Mouse (Mus musculus) spleen, adult 2 months (tissue): Measurements from ENCODE around the gene Crnkl1. TPM values are rescaled to one million over a fixed set of nuclear protein-coding genes. Genes with fewer than 3 reads are reported as not detected.

ENCODE experiments used
- DNase-seq, 2 experiments: peaks; one replicate each; pipeline versions ENCODE4 v3.0.0 to v3.0.0-alpha.2; 2012 to 2021; ENCODE audit warnings: low spot score in 2 of 2, low read depth in 1 of 2
- H3K27ac ChIP-seq: fragments of 200-500 bp; 2 replicates; pipeline ENCODE4 v1.5.1; 2012; ENCODE audit warnings: low read length, inconsistent platforms; ENCODE audit not compliant: insufficient read depth
- H3K27me3 ChIP-seq: fragments of 200-500 bp; 2 replicates; pipeline ENCODE4 v1.6.1; 2012; ENCODE audit warnings: mild to moderate bottlenecking, moderate library complexity, low read length, inconsistent platforms; ENCODE audit not compliant: control insufficient read depth, insufficient read depth
- H3K36me3 ChIP-seq: fragments of 200-500 bp; 2 replicates; pipeline ENCODE4 v1.6.1; 2012; ENCODE audit warnings: mild to moderate bottlenecking, low read length, inconsistent platforms; ENCODE audit not compliant: control insufficient read depth, insufficient read depth
- H3K4me1 ChIP-seq: fragments of 200-500 bp; 2 replicates; pipeline ENCODE4 v1.6.1; 2011; ENCODE audit warnings: inconsistent platforms; ENCODE audit not compliant: control insufficient read depth, insufficient read depth, insufficient read length
- H3K4me3 ChIP-seq: fragments of 200-500 bp; 2 replicates; pipeline ENCODE4 v1.5.1; 2011; ENCODE audit warnings: mild to moderate bottlenecking, inconsistent platforms; ENCODE audit not compliant: insufficient read depth, insufficient read length; ENCODE audit errors: extremely low read depth
- CTCF ChIP-seq: fragments of 200-500 bp; IDR thresholded peaks from 2 replicates; pipeline ENCODE4 v1.5.1; 2011; ENCODE audit warnings: mild to moderate bottlenecking, inconsistent platforms; ENCODE audit not compliant: insufficient read depth, insufficient read length, insufficient replicate concordance; ENCODE audit errors: extremely low read depth
- POLR2A ChIP-seq: fragments of 200-500 bp; IDR thresholded peaks from 2 replicates; pipeline ENCODE4 v1.6.1; 2011; ENCODE audit warnings: low read depth, low read length, inconsistent platforms
- WGBS: fragments of 180-500 bp; shearing (Covaris S2); methylation state at CpG from one replicate; pipeline ENCODE4 v1.1.7; 2018; 5-methylcytosine and 5-hydroxymethylcytosine counted together
- polyA plus RNA-seq: library from polyadenylated mRNA; depleted of rRNA; stranded (reverse); fragments of >200 nt; gene quantifications from 2 replicates; pipeline ENCODE4 v1.2.3, GENCODE M21; 2012

The Crnkl1 gene
- polyA plus RNA-seq, 1 experiment = 10.1 TPM

DNA sequence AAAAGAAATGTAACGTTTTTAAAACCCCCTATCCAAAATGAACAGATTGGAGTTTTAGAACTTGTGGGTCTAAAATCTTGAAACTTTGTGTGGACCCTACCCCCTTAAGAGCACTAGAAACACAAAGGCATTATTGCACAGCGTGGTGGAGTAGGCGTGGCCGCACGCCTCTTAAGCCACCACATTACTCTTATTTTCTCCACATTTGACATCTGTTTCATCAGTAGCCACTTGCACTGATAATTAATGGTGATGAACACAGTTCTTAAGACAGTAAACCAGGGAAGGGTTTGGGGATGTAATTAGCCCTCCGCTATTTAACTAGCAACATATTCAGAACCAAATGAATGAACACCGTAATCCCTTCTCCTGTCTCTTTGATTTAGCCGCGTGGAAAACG, 21.0 kb upstream of the Crnkl1 start:
- H3K36me3 ChIP-seq = no peaks in the 10 kb centered on the region
- WGBS = 64% methylated on average over 10 of the region's 10 CpGs
- TF ChIP-seq POLR2A (no peak), CTCF (no peak)
- no peak overlapping the region for H3K4me3 ChIP-seq
- H3K4me1 ChIP-seq = no peaks in the 10 kb centered on the region
- DNase-seq = no peak
- no peaks in the 10 kb centered on the region for H3K27me3 ChIP-seq
- H3K27ac ChIP-seq = no peak overlapping the region

DNA sequence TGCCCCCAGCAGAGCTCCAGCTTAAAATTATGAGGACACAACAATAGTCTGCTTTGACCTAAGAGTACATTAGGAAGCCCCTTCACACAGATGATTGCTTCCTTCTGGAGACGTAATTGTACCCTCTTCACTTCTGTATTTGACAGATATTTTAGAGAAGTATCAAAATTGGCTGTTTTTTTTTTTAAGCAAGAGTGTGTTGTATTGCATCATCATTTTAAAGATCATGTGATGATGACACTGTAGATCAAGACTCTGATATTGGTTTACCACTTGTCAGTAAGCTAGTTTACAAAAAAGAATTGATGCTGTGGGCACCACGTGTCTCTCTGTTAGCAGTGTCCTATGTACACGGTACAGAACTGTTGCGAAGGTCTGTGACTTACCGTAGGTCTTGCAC, 17.9 kb upstream of the Crnkl1 start:
- H3K36me3 ChIP-seq = no peaks in the 10 kb centered on the region
- DNase-seq = no peak
- H3K4me1 ChIP-seq = no peaks in the 10 kb centered on the region
- no peak for TF ChIP-seq CTCF
- no peak for TF ChIP-seq POLR2A
- H3K4me3 ChIP-seq = no peak overlapping the region
- WGBS = 67% methylated on average over 5 of the region's 5 CpGs
- no peak overlapping the region for H3K27ac ChIP-seq
- no peaks in the 10 kb centered on the region for H3K27me3 ChIP-seq

DNA sequence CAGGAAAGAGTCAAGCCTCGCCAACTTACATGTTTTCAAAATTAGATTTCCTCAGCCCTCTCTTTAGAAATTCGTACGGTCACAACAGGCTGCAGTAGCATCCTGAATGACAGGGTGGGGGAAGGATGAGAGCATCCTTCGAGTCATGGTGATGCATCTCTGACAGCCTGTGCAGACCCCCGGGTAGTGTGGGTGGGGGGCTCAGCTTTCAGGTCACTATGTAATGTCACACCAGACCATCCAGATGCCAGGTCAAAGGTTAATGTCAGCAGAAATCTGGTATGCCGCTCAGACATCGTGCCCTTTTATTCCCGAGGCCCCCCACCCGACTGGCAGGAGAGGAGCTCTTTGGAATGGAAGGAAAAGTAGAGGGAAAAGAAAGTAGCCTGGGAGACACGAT, 15.4 kb upstream of the Crnkl1 start:
- 72% methylated on average over 10 of the region's 10 CpGs for WGBS
- TF ChIP-seq POLR2A (no peak), CTCF (no peak)
- Histone ChIP-seq H3K4me3 (no peak overlapping the region), H3K27me3 (no peaks in the 10 kb centered on the region), H3K4me1 (no peaks in the 10 kb centered on the region), H3K36me3 (no peaks in the 10 kb centered on the region), H3K27ac (no peak overlapping the region)
- no peak for DNase-seq

DNA sequence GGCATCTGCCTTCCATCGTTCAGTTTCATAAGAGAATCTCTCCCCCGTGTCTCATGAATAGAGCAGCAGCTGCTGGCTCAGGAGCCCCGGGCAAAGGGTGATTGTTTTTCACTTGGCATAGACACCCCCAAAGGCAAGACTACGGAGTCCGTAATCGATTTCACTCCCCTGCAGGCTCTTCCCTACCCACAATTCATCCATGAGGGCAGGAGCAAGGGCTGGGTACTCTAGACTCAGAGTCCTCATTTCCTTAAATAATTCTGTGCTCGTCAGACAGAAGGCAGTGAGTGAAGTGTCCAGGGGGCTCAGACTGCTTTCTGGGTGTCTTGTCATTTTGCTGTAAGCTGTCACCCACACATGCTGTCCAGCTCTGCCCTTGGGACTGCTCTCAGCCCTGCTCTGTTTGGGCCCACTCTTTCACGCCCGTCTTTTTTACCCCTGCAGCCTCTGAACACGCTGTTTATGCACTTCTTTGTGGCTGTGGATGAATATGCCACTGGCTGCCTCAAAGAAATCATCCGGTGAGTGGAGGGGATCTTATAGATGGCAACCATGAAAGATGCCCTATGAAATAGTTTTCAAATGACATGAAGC, 14.8 kb upstream of the Crnkl1 start:
- Histone ChIP-seq H3K4me1 (no peaks in the 10 kb centered on the region), H3K36me3 (no peaks in the 10 kb centered on the region), H3K27me3 (no peaks in the 10 kb centered on the region), H3K27ac (no peak overlapping the region), H3K4me3 (no peak overlapping the region)
- WGBS = 77% methylated on average over 11 of the region's 11 CpGs
- TF ChIP-seq CTCF = no peak
- TF ChIP-seq POLR2A = no peak
- DNase-seq = no peak

DNA sequence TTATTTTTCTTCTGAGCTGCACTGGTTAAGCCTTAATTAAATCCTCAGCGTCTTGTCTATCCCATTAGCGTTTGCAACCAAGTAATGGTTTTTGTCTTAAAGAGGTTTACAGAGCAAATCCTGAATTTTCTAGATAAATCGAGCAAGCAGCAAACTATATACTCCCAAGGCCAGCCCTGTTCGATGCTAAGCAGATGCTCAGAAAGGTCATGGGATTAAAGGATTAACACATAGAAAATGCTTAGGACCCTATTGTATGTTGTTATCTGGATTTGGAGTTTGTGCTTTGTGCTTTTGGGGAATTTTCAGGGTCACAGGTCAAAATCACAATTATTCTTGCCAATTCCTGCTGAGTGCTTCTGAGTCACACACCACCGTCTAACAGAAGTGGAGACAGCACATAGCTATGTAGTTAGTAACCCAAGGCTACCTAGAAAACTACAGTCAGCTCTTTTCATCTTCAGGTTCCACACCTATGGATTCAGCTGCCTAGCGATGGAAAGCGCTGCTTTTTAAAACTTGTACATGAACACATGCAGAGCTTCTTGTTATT, 13.7 kb upstream of the Crnkl1 start:
- TF ChIP-seq CTCF (no peak), POLR2A (no peak)
- WGBS = 85% methylated on average over 7 of the region's 7 CpGs
- Histone ChIP-seq H3K4me1 (no peaks in the 10 kb centered on the region), H3K27me3 (no peaks in the 10 kb centered on the region), H3K36me3 (no peaks in the 10 kb centered on the region), H3K27ac (no peak overlapping the region), H3K4me3 (no peak overlapping the region)
- DNase-seq = no peak

DNA sequence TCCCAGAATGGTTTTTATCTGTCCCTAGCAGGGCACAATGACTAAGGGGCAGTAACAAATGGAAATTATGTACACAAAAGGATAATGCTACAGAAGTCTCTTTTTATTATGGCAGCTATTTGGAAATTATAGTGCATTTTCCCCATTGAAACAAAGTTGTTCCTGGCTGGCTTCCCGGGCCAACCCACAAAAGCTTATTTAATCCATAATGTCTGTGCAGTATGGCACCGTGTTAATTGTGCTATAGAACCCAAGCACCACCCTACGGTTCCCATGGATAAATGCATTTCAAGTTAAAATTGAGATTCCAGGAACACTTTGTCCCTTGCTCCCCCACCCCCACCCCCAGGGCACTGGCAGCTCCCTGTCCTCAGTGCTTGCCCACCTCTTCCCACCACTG, 9.5 kb upstream of the Crnkl1 start:
- DNase-seq = no peak
- H3K36me3 ChIP-seq = no peaks in the 10 kb centered on the region
- no peaks in the 10 kb centered on the region for H3K27me3 ChIP-seq
- H3K4me3 ChIP-seq = no peak overlapping the region
- 92% methylated on average over 3 of the region's 3 CpGs for WGBS
- TF ChIP-seq CTCF (no peak), POLR2A (no peak)
- no peak overlapping the region for H3K27ac ChIP-seq
- no peaks in the 10 kb centered on the region for H3K4me1 ChIP-seq

DNA sequence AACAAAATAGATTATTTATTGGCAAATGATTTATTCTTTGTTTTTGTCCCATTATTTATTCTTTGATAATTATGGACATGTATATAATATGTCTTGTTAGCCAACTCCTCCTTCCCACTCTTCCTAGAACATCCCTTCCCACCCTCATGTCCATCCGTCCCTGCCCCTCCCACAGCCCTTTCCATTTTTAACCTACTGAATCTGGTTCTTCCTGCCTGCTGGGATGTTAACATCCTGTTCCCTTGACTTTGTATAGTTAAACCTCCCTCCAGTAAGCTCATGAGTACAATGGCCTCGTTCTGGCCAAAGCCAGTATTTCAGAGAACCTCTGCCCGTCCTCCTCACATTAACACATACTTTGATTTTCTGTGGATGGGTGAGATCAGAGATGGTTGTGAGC, 6.6 kb upstream of the Crnkl1 start:
- H3K27me3 ChIP-seq = no peaks in the 10 kb centered on the region; the same call in 1 of the 2 replicates
- H3K27ac ChIP-seq = no peak overlapping the region
- no peaks in the 10 kb centered on the region for H3K36me3 ChIP-seq
- DNase-seq = no peak
- H3K4me3 ChIP-seq = no peak overlapping the region
- TF ChIP-seq CTCF (no peak), POLR2A (no peak)
- no peaks in the 10 kb centered on the region for H3K4me1 ChIP-seq
- 50% methylated on average over 3 of the region's 3 CpGs for WGBS
